Mouse (Mus musculus) embryonic stem cell, embryonic (primary cell): ENCODE measurements around the gene A630023A22Rik.

Source experiments
- CTCF ChIA-PET, 4 experiments: fragments of 300-600 bp in 2 of 4; fragments of 350-600 bp in 2 of 4; sonication (Branson Sonifier 250); formaldehyde crosslinking; loops; one replicate each; lab custom pipeline; 2022; ENCODE audit warnings: inconsistent platforms in 2 of 4; lab: Charles Lee
- POLR2A ChIA-PET, 4 experiments: fragments of 300-600 bp in 2 of 4; fragments of 350-600 bp in 2 of 4; sonication (Branson Sonifier 250); formaldehyde crosslinking; loops; one replicate each; lab custom pipeline; 2022; ENCODE audit warnings: antibody characterized with exemption in 4 of 4, inconsistent platforms in 1 of 4; lab: Charles Lee

A630023A22Rik gene

GRCm38 (mm10) chr14:34026710-34027109 lies 75.8 kb downstream of the A630023A22Rik start:
- CTCF ChIA-PET, result no interaction called here
- POLR2A ChIA-PET, result no interaction called here

- POLR2A ChIA-PET, result interaction anchor here in 1 of 4 experiments (0.6 kb wide), 1 partner anchor 627 kb away, joined by 3 read pairs; no protein-coding TSS in a partner anchor
- CTCF ChIA-PET, result no interaction called here
Measured at GRCm38 (mm10) chr14:34016938-34017337, 85.6 kb downstream of the A630023A22Rik start.

GRCm38 (mm10) chr14:34016381-34016780 lies 86.2 kb downstream of the A630023A22Rik start, which contains the start of gene Gm5460:
TSS of gene Gm5460 (plus strand) at chr14:34016758.
- ChIA-PET CTCF (no interaction called here), POLR2A (interaction anchor here in 1 of 4 experiments (0.6 kb wide), 1 partner anchor 628 kb away, joined by 3 read pairs; no protein-coding TSS in a partner anchor)

- ChIA-PET POLR2A (no interaction called here), CTCF (no interaction called here)
Measured at GRCm38 (mm10) chr14:34015063-34015462, 87.5 kb downstream of the A630023A22Rik start, which contains the start of gene Gm30083. TSS of gene Gm30083 (minus strand) at chr14:34015182.

GRCm38 (mm10) chr14:34002358-34002757 lies 100.2 kb downstream of the A630023A22Rik start:
- POLR2A ChIA-PET, result no interaction called here
- CTCF ChIA-PET, result no interaction called here

- POLR2A ChIA-PET, result interaction anchor here in 1 of 4 experiments (0.6 kb wide), 1 partner anchor 773 kb away, joined by 3 read pairs; no protein-coding TSS in a partner anchor
- CTCF ChIA-PET, result interaction anchor here in 1 of 4 experiments (1.0 kb wide), 1 partner anchor 61 kb away, joined by 5 read pairs; no protein-coding TSS in a partner anchor
Measured at GRCm38 (mm10) chr14:34001445-34001844, 101.1 kb downstream of the A630023A22Rik start.
